Mouse (Mus musculus): ENCODE measurements around the gene Ttc38.

DNA sequence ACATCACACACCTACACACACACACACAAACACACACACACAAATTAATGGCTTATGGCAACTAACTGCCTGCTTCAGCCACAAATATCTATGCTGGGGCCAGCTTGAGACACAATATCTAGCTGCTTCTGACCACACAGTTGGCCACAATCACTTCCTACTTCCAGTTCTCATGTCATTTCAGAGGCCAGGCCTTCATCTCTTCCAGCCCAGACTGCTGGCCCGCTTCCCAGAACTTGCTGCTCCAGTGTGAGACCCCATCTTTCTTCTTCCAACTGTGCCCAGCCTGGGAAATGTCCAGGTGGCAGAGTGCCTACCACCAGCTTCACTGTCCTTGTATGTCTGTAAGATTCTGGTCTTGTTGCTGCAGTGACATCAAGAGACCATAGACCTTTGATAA, 39.3 kb upstream of the Ttc38 start:
- TF ChIP-seq CTCF (conservative IDR thresholded peaks at IDR 0.05; ENCODE audit: insufficient read depth, insufficient read length, low read depth, low read length) (no peak), POLR2A (IDR thresholded peaks at IDR 0.05; ENCODE audit: low read depth, low read length) (no peak)
